Mouse (Mus musculus) gastrocnemius, postnatal 10 days (tissue): ENCODE measurements around the gene Gm20388. TPM values are rescaled to one million over a fixed set of nuclear protein-coding genes. Genes with fewer than 3 reads are reported as not detected.
A peak's percentile ranks its signal among the peaks of the same experiment; 100 is the strongest.

Experiments used
- DNase-seq: peaks from one replicate; pipeline ENCODE4 v3.0.0; 2021; ENCODE audit warnings: mixed read lengths
- total RNA-seq, 2 experiments: library from RNA; stranded (reverse); gene quantifications; 2 replicates each; pipeline ENCODE4 v1.2.3; 2021

The Gm20388 gene
- total RNA-seq, 2 experiments from 2014 or later = 2.9 to 6.0 TPM

DNA sequence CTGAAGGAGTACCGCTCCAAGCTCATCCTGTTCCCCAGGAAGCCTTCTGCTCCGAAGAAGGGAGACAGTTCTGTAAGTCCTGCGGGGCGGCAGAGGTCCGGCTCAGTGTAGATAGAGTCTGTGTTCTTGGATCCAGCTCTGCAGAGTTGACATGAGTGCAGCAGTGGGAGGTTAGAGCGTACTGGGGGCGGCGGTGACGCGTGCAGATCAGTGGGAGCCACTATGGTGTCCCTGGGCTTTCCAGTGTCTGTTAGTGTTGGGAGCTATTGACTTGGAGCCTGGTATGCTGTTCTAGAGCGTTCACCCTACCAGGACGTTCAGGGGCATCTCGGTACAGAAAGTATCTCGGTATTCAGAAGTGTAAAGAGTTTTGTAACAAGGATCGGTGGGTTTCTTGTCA is 3192.6 kb downstream of the Gm20388 start:
- DNase-seq = no peak

DNA sequence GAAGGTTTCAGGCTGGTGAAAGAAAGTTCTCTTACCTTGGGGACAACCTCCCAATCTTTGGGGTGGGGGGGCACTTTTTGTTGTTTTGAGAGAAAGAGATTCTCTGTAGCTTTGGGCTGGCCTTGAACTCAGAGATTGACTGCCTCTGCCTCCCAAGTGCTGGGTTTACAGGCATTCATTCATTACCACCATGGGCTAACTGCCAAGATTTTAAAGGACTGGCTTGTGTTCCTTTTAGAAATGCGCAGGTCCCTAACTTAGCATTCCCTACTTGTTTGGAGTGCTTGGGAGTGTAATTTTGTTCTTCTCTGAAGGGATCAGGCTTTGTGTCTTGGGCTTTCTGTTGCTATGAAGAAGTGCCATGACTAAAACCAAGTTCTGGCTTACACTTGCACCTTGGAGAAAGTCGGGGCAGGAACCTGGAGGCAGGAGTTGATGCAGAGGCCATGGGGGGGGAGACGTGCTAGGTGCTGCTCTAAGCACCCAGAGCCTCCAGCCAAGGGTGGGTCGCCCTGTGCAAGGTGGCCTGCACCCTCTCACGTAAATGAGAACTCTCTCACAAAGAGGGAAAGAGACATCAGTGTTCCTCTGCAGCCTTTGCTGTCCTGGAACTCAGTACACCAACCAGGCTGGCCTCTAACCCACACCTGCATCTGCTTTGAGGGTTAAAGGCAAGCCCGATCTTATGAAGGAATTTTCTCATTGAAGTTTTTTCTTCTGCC is 3193.6 kb downstream of the Gm20388 start:
- DNase-seq = no peak

GRCm38 (mm10) chr8:123105553-123106326 is 3195.1 kb downstream of the Gm20388 start:
- no peak for DNase-seq

DNA sequence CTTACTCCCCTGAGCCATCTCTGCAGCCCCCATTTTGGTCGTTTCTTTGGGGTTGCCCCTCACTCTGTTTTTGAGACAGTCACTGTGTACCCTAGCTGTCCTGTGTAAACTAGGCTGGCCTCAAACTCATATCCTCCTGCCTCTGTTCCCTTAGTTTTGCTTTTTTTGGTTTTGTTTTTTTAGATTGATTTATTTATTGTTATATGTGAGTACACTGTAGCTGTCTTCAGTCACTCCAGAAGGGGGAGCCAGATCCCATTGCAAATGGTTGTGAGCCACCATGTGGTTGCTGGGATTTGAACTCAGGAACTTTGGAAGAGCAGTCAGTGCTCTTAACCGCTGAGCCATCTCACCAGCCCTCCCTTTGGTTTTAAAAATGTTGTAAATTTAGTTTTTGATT is 3195.9 kb downstream of the Gm20388 start:
- no peak for DNase-seq

DNA sequence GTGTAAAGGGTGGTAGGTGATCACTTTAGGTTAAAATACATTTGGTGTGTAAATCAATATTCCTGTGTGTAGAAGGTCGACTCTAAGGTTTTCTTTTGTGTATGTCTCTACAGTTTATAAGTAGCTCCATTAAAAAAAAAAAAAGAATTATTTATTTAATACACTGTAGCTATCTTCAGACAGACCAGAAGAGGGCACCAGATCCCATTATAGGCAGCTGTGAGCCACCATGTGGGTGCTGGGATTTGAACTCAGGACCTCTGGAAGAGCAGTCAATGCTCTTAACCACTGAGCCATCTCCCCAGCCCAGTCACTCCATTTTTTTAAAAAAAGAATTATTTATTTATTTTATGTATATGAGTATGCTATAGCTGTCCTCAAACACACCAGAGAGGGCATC is 3197.4 kb downstream of the Gm20388 start:
- DNase-seq = no peak

- no peak for DNase-seq
These were observed 3198.3 kb downstream of the Gm20388 start for GRCm38 (mm10) chr8:123108953-123109352.

- DNase-seq = peak; percentile 56
These were observed 3200.0 kb downstream of the Gm20388 start for GRCm38 (mm10) chr8:123110649-123111048.

DNA sequence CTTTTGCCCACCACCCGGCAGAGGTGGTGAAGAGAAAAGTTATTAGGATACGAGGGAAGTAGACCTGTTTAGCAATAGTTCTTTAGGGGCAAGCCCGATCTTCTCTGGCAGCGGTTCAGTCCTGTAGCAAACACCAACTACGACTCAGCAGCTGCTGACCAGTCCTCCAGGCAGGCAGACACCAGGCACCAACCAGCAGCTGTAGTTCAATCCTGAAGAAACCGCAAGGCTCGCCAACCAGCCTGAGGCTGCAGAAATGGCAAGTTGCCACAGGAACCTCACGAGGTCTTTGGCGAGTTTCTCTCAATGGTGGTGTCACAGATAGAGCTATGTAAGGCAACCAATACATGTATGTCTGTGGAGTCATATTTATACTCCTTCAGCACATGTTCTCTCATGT is 3202.3 kb downstream of the Gm20388 start:
- DNase-seq = no peak

- DNase-seq = no peak
These were observed 3203.3 kb downstream of the Gm20388 start for GRCm38 (mm10) chr8:123113908-123114469.

GRCm38 (mm10) chr8:123114644-123115043 is 3204.0 kb downstream of the Gm20388 start:
- DNase-seq = no peak

DNA sequence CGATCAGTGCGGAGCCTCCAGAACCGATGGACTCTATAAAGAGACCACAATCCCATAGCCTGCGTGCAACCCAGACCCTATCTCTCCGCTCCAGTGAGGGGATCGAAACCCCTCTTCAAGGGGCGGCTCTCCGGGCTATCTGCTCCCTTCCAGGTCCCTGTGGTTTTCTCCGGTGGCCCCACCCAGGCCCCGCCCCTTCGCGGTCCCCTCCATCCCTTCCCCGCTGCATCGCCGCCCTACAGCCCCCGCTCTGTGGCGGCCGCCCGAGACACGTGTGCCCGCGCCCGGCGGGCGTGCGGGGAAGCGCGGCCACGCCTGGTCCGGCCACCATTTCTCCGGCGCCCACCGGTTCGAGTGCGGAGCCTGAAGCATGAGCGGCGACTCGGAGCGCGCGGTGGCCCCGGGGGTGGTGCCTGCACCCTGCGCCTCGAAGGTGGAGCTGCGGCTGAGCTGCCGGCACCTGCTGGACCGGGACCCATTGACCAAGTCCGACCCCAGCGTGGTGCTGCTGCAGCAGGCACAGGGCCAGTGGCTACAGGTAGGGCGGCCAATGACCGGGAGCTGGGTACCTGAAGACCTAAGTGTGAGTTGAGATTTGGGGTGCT is 3206.6 kb downstream of the Gm20388 start, which contains the start of gene Cpne7:
TSS of gene Cpne7 (plus strand) at position 248 of the 605 bp plus-strand sequence.
- DNase-seq = no peak

DNA sequence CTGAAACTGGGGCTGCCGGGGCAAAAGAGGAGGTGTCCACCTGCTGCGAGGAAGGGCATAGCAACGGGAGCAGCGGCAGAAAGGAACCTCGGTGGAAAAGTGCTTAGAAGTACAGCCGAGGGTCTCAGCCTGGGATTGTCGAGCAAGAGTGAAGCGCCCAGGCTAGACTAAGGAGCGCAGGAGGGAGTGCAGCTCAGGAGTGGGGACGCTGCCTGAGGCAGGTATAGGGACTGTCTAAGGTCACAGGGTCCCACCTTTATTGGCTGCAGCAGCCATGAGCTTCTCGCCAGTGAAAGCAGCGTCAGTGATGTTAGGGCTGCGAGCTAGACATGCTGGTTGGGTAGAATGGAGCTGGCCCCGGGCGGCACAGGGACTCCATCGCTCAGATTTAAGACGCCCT is 3207.1 kb downstream of the Gm20388 start:
- DNase-seq = no peak

GRCm38 (mm10) chr8:123122059-123122458 is 3211.4 kb downstream of the Gm20388 start:
- no peak for DNase-seq

DNA sequence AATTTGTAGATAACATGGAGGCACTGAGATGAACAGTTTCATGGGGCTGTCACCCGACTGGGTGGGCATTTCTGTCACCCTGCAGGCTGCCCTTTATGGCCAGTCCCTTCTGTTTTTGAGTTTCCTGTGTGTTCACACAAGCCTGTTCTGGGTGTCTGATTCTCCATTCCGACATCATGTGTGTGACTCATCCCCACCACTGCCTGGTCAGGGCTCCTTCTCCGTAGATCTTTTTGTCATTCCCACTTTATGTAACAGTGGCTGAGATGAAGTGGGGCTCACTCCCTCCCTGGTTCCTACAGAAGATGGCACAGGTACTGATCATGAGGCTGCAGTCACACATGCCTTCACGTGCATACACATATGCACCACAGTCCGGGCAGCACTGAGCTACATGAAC is 3212.0 kb downstream of the Gm20388 start:
- DNase-seq = no peak

DNA sequence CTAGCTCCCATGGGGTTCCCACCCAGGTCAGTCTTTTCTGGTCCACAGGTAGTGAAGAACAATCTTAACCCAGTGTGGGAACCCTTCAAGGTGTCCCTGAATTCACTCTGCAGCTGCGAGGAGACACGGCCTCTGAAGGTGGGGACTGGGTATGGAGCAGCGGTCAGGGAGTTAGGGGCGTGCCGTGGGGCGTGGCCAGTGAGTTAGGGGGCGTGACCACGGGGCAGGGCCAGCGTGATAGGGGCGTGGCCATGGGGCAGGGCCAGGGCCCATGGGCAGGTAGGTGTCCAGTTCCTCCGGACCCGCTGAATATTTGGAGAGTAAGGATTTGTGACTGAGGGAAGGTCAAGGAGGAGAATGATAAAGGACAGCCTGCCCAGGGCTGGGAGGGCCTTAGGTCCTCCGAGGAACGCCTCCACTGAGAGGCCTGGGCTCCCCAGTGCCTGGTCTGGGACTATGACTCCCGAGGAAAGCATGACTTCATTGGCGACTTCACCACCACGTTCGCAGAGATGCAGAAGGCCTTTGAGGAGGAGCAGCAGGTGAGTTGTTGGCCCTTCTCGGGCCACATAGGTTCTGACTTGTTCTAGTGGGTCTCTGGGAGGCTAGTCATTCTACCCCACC is 3215.7 kb downstream of the Gm20388 start:
- DNase-seq = peak; percentile 46

GRCm38 (mm10) chr8:123131041-123131440 is 3220.4 kb downstream of the Gm20388 start:
- DNase-seq = no peak

- no peak for DNase-seq
These were observed 3222.3 kb downstream of the Gm20388 start for GRCm38 (mm10) chr8:123132953-123133352.

- no peak for DNase-seq
These were observed 3223.6 kb downstream of the Gm20388 start for GRCm38 (mm10) chr8:123134149-123134713.

DNA sequence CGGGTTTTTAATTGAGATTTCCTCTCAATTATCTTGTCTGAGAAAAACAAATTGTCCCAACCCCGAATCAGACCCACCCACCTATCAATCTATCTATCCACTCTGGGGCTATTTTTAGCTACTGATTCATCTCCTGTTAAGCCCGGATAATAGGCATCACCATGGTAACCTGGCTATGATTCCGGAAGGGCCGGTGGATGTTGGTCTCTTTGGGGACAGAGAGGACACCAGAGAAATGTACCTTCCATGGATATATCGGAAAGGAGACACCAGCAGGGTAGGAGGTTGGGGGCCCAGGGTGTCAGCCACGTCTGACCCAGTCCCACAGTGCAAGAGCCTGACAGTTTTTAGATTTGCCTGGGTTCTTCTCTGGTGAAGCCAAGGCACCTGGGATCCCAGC is 3224.8 kb downstream of the Gm20388 start:
- DNase-seq = no peak

GRCm38 (mm10) chr8:123135806-123136205 is 3225.2 kb downstream of the Gm20388 start:
- no peak for DNase-seq

DNA sequence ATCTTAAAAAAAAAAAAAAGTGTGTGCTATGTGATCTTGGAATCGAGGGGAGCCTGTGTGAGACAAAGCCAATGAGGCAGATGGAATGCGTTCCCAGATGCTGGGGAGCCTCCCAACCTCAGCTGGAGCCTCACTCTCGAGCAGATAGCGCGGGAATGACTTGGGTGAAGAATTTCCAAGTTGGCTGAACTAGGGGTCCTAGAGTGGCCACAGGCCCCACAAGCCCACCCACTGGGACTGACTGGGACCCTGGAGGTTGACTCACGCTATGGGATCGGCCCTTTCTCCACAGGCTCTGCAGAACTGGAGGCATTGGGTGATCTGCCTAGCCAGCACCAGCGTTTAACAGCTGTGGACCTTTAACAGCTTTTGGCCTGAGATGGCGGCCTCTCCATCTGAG is 3225.6 kb downstream of the Gm20388 start:
- no peak for DNase-seq

DNA sequence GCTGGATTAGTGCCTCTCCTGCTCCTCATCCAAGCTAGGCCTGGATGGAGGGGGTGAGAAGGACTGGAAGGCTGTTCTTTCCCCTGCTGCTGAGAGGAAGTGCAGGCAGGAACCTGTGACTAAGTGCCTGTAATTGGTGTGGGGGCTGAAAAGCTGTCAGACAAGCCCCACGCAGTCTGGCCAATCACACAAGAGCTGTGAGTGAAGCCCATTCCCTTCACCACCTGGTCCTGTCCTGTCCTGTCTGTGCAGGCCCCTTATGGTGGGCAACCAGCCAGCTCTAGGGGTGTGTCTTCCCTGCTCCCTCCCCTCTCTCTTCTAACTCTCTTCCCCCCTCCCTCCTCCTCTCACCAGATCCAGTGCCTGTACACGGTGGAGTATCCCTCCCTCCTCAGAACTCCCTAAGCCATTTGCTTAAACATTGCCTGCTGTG is 3227.0 kb downstream of the Gm20388 start:
- DNase-seq = peak; percentile 62
